Mouse (Mus musculus): ENCODE data around the gene Gdpgp1. TPM values are rescaled to one million over a fixed set of nuclear protein-coding genes. Genes with fewer than 3 reads are reported as not detected.
A peak's percentile ranks its signal among the peaks of the same experiment; 100 is the strongest.

The Gdpgp1 gene
- polyA plus RNA-seq, 1 experiment from 2014 or later = 4.4 TPM

DNA sequence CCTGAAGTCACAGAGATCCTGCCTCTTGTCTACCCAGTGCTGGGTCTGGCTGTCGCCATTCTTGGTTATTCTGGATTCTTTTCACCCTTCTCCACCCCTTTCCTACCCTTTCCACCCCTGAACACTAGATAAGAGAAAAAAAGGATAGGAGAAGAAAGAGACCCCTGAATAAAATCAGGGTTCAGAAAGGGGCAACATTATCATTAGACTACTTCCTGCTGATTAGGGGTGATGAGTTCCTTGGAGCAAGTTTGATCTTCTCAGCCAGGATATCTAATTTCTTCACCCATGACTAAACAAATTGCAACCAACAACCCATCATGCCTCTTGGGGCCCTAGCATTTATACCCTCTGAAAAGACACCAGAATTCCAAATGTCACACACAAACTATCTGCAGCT lies 35.1 kb downstream of the Gdpgp1 start:
- no peaks in the 10 kb centered on the region for H3K9me3 ChIP-seq (replicated peaks)
- whole genome bisulfite sequencing (ENCODE audit: insufficient replicate concordance) = 72% methylated on average over 1 of the region's 1 CpGs
- no peak overlapping the region for H3K27ac ChIP-seq
- peaks cover 39% of the 10 kb centered on the region for H3K4me1 ChIP-seq
- H3K9ac ChIP-seq = no peak overlapping the region
- H3K27me3 ChIP-seq (replicated peaks) = no peaks in the 10 kb centered on the region
- no peak for ATAC-seq
- H3K36me3 ChIP-seq = peaks cover 53% of the 10 kb centered on the region
- H3K4me2 ChIP-seq = no peak overlapping the region
- no peak overlapping the region for H3K4me3 ChIP-seq

DNA sequence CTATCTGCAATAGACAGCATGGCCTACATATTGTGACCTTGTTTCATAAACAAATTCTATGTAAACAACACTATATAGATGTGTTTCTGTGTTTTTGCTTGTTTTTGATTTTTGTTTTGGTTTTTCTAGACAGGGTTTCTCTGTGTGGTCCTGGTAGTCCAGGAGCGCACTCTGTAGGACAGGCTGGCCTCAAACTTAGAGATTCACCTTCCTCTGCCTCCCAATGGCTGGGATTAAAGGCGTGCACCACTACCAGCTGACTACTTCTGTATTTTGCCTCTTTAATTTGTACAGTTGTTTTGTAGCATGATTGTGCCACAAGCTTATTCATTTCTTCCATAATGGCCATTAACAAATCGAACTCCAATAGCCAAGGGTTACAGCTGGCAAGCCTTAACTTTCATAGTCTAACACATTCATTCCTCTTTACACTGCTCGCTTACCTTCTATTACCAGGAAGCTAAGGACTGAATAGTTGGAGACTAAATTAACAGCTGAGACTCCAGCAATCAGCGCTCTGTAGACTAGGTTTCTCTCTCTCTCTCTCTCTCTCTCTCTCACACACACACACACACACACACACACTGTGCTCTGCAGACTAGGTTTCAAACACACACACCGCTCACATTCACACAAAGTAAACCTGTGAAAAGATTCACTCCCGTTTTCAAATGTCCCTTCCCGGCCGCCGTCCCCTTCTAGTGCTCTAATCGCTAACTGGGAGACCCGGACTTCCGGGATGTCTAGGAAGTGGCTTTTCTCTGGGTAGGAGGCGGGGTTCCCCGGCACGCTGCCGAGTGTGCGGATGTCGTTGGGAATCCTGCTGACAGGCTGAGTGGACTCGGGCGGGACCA lies 36.5 kb downstream of the Gdpgp1 start, which contains the start of gene Vps33b:
Gene Vps33b, plus strand, starts transcription at position 753 of the 854 bp plus-strand sequence.
- ATAC-seq = peak; percentile 91

GRCm38 (mm10) chr7:80269751-80270255 lies 37.1 kb downstream of the Gdpgp1 start:
- H3K9me3 ChIP-seq (replicated peaks) = no peaks in the 10 kb centered on the region
- peaks cover 33% of the 10 kb centered on the region for H3K4me1 ChIP-seq
- H3K4me3 ChIP-seq = peak overlapping the region; percentile 81
- no peaks in the 10 kb centered on the region for H3K27me3 ChIP-seq (replicated peaks)
- peak overlapping the region; percentile 88 for H3K4me2 ChIP-seq
- H3K27ac ChIP-seq = peak overlapping the region; percentile 75
- peaks cover 55% of the 10 kb centered on the region for H3K36me3 ChIP-seq
- WGBS (ENCODE audit: insufficient replicate concordance) = under 1% methylated on average over 23 of the region's 23 CpGs
- H3K9ac ChIP-seq = peak overlapping the region; percentile 86
- ATAC-seq = peak; percentile 72

More for the DNA sequence above, 36.5 kb downstream of the Gdpgp1 start, which contains the start of gene Vps33b:
- peak within 1 kb of the TSS; percentile 88 for H3K4me2 ChIP-seq
- peak within 1 kb of the TSS; percentile 81 for H3K4me3 ChIP-seq
- H3K4me1 ChIP-seq = peaks cover 33% of the 10 kb centered on the region
- no peaks in the 10 kb centered on the region for H3K27me3 ChIP-seq (replicated peaks)
- WGBS (ENCODE audit: insufficient replicate concordance) = 4% methylated on average over 21 of the region's 21 CpGs
- peaks cover 55% of the 10 kb centered on the region for H3K36me3 ChIP-seq
- peak within 1 kb of the TSS; percentile 86 for H3K9ac ChIP-seq
- H3K9me3 ChIP-seq (replicated peaks) = no peaks in the 10 kb centered on the region
- peak within 1 kb of the TSS; percentile 75 for H3K27ac ChIP-seq

DNA sequence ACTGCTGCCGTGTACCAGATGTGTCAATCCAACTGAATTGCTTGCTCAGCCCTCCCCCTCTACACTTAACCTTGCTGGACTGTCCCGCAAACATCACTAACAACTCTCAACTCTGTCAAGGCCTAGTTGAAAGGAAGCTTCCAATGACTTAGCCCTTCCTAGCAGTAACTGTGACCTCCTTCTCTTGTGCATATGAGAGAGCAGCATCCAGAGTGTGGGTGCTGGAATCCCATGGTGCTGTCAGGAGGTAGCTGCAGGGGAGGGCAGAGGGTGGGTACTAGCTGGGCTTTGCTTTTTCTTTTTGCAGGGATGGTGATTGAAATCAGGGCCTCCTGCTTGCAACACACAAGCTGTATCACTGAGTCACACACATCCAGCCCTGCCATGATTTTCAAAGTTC lies 40.8 kb downstream of the Gdpgp1 start:
- 65% methylated on average over 2 of the region's 2 CpGs for WGBS (ENCODE audit: insufficient replicate concordance)
- Histone ChIP-seq H3K4me1 (peaks cover 37% of the 10 kb centered on the region), H3K9me3 (replicated peaks) (no peaks in the 10 kb centered on the region), H3K4me3 (no peak overlapping the region), H3K27me3 (replicated peaks) (no peaks in the 10 kb centered on the region), H3K4me2 (no peak overlapping the region), H3K27ac (no peak overlapping the region), H3K36me3 (peaks cover 63% of the 10 kb centered on the region), H3K9ac (no peak overlapping the region)
- no peak for ATAC-seq

GRCm38 (mm10) chr7:80276374-80276773 lies 43.7 kb downstream of the Gdpgp1 start:
- H3K27me3 ChIP-seq (replicated peaks) = no peaks in the 10 kb centered on the region
- H3K9me3 ChIP-seq (replicated peaks) = no peaks in the 10 kb centered on the region
- H3K4me2 ChIP-seq = no peak overlapping the region
- H3K4me3 ChIP-seq = no peak overlapping the region
- 0 out of 2 replicates have a peak, but pooled peaks have one; percentile 32 for ATAC-seq
- H3K36me3 ChIP-seq = peaks cover 83% of the 10 kb centered on the region
- H3K4me1 ChIP-seq = peaks cover 13% of the 10 kb centered on the region
- no peak overlapping the region for H3K9ac ChIP-seq
- WGBS (ENCODE audit: insufficient replicate concordance) = 59% methylated on average over 4 of the region's 4 CpGs
- peak overlapping the region; percentile 12; the same call in 1 of the 2 replicates for H3K27ac ChIP-seq

GRCm38 (mm10) chr7:80280032-80280431 lies 47.4 kb downstream of the Gdpgp1 start:
- H3K9ac ChIP-seq = no peak overlapping the region
- no peak overlapping the region for H3K27ac ChIP-seq
- H3K4me1 ChIP-seq = peaks cover 17% of the 10 kb centered on the region
- H3K9me3 ChIP-seq (replicated peaks) = no peaks in the 10 kb centered on the region
- 78% methylated on average over 10 of the region's 10 CpGs for WGBS (ENCODE audit: insufficient replicate concordance)
- no peak for ATAC-seq
- peaks cover 83% of the 10 kb centered on the region for H3K36me3 ChIP-seq
- no peaks in the 10 kb centered on the region for H3K27me3 ChIP-seq (replicated peaks)
- no peak overlapping the region for H3K4me2 ChIP-seq
- no peak overlapping the region for H3K4me3 ChIP-seq

DNA sequence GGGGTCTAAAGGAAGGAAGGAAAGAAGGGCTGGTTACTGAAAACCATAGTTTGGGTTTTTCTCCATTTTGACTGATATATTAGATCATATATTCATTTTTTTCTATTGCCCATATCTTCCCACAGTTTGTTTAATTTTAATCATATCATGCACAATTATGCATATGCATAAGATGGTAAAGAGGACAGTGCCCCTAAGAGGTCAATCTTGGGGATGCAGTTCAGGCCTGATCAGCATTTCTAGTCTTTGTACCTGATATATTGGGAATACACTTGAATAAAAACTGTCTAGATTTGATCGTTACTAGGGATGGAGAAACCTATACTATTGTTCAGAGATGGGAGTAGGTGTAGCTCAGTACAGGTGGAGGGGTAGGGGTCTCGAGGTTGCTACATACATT lies 48.3 kb downstream of the Gdpgp1 start:
- WGBS (ENCODE audit: insufficient replicate concordance) = 82% methylated on average over 2 of the region's 2 CpGs
- Histone ChIP-seq H3K9me3 (replicated peaks) (no peaks in the 10 kb centered on the region), H3K4me2 (no peak overlapping the region), H3K9ac (no peak overlapping the region), H3K27me3 (replicated peaks) (no peaks in the 10 kb centered on the region), H3K4me1 (peaks cover 14% of the 10 kb centered on the region), H3K36me3 (peaks cover 85% of the 10 kb centered on the region), H3K4me3 (no peak overlapping the region), H3K27ac (no peak overlapping the region)
- no peak for ATAC-seq

DNA sequence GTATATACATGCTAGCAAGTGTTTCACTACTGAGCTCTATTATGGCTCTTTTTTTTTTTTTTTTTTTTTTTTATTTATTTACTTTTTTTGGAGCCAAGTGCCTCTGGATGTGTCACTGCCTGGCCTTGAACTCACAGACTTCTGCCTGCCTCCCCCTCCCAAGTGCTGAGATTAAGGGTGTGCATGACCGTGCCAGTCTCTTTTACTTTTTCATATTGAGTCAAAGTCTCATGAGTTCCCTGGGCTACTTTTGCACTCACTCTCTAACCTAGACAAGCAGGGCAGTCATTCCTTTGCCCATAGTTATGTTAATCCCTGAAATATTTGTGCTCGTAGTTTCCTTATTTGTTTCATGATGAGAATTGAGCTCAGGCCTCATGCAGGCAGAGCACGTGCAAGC lies 49.0 kb downstream of the Gdpgp1 start:
- no peak for ATAC-seq
- Histone ChIP-seq H3K27ac (no peak overlapping the region), H3K36me3 (peaks cover 85% of the 10 kb centered on the region), H3K4me2 (no peak overlapping the region), H3K4me1 (peaks cover 15% of the 10 kb centered on the region), H3K4me3 (no peak overlapping the region), H3K9me3 (replicated peaks) (no peaks in the 10 kb centered on the region), H3K27me3 (replicated peaks) (no peaks in the 10 kb centered on the region), H3K9ac (no peak overlapping the region)
- WGBS (ENCODE audit: insufficient replicate concordance) = 80% methylated on average over 3 of the region's 3 CpGs

GRCm38 (mm10) chr7:80283226-80283918 lies 50.7 kb downstream of the Gdpgp1 start:
- no peaks in the 10 kb centered on the region for H3K27me3 ChIP-seq (replicated peaks)
- no peak overlapping the region for H3K27ac ChIP-seq
- WGBS (ENCODE audit: insufficient replicate concordance) = 52% methylated on average over 3 of the region's 3 CpGs
- ATAC-seq = 0 out of 2 replicates have a peak, but pooled peaks have one; percentile 35
- H3K4me2 ChIP-seq = no peak overlapping the region
- peaks cover 17% of the 10 kb centered on the region for H3K4me1 ChIP-seq
- peaks cover 86% of the 10 kb centered on the region for H3K36me3 ChIP-seq
- no peak overlapping the region for H3K4me3 ChIP-seq
- no peaks in the 10 kb centered on the region for H3K9me3 ChIP-seq (replicated peaks)
- H3K9ac ChIP-seq = no peak overlapping the region

- no peak overlapping the region for H3K9ac ChIP-seq
- peaks cover 83% of the 10 kb centered on the region for H3K36me3 ChIP-seq
- no peak overlapping the region for H3K4me2 ChIP-seq
- H3K4me3 ChIP-seq = no peak overlapping the region
- H3K4me1 ChIP-seq = peaks cover 17% of the 10 kb centered on the region
- H3K9me3 ChIP-seq (replicated peaks) = no peaks in the 10 kb centered on the region
- H3K27me3 ChIP-seq (replicated peaks) = no peaks in the 10 kb centered on the region
- H3K27ac ChIP-seq = no peak overlapping the region
- no peak for ATAC-seq
- WGBS (ENCODE audit: insufficient replicate concordance) = 80% methylated on average over 5 of the region's 5 CpGs
Measured at GRCm38 (mm10) chr7:80284391-80284790, 51.7 kb downstream of the Gdpgp1 start.

DNA sequence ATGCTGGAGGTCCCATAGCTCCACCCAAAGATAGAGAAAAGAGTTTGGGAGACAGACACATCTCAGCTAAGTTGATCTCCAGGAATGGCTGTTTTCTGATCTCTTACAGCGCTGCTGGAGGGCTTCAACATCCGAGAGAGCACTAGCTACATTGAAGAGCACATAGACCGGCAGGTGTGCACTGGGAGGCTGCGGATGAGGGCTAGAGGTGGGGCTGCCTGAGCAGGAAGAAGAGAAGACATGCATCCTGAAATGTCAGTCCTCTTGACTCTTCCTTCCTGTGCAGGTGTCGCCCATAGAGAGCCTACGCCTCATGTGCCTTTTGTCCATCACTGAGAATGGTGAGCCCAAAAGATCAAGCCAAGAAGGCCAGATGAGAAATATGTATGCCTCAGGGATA lies 53.1 kb downstream of the Gdpgp1 start:
- Histone ChIP-seq H3K4me3 (no peak overlapping the region), H3K27ac (no peak overlapping the region), H3K36me3 (peaks cover 85% of the 10 kb centered on the region), H3K27me3 (replicated peaks) (no peaks in the 10 kb centered on the region), H3K4me2 (no peak overlapping the region), H3K9me3 (replicated peaks) (no peaks in the 10 kb centered on the region), H3K4me1 (peaks cover 17% of the 10 kb centered on the region), H3K9ac (no peak overlapping the region)
- ATAC-seq = no peak
- 83% methylated on average over 6 of the region's 6 CpGs for WGBS (ENCODE audit: insufficient replicate concordance)

DNA sequence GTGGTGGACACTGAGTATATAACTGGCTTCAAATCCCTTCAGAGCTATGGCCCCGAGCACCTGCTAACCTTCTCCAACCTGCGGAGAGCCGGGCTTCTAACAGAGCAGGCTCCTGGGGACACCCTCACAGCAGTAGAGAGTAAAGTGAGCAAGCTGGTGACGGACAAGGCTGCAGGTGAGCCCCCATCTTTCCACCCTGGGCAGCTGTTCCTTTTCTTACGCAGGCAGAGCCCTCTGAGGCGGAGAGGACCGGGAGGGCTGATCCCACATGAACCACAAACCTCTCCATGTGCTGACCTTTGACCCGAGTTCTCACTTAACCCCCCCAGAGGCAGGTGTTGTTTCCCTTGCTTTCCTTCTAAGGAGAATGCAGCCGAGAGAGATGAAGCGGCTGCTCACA lies 55.1 kb downstream of the Gdpgp1 start:
- no peaks in the 10 kb centered on the region for H3K9me3 ChIP-seq (replicated peaks)
- peaks cover 82% of the 10 kb centered on the region for H3K36me3 ChIP-seq
- no peaks in the 10 kb centered on the region for H3K27me3 ChIP-seq (replicated peaks)
- ATAC-seq = 0 out of 2 replicates have a peak, but pooled peaks have one; percentile 24
- WGBS (ENCODE audit: insufficient replicate concordance) = 79% methylated on average over 10 of the region's 10 CpGs
- H3K9ac ChIP-seq = no peak overlapping the region
- peaks cover 26% of the 10 kb centered on the region for H3K4me1 ChIP-seq
- no peak overlapping the region for H3K4me2 ChIP-seq
- H3K4me3 ChIP-seq = no peak overlapping the region
- no peak overlapping the region for H3K27ac ChIP-seq
